Mouse (Mus musculus) embryonic fibroblast, embryonic 13.5 days (primary cell): ENCODE results near the gene Samd4b.

Experiments used
- CTCF ChIP-seq: IDR thresholded peaks from 2 replicates; pipeline ENCODE4 v1.5.1; 2011; ENCODE audit warnings: mild to moderate bottlenecking, control low read depth, low read length, moderate library complexity, borderline replicate concordance; ENCODE audit not compliant: insufficient read depth
- POLR2A ChIP-seq: IDR thresholded peaks from 2 replicates; pipeline ENCODE4 v1.6.1; 2011; ENCODE audit warnings: low read depth, mild to moderate bottlenecking, control low read depth, low read length, moderate library complexity

DNA sequence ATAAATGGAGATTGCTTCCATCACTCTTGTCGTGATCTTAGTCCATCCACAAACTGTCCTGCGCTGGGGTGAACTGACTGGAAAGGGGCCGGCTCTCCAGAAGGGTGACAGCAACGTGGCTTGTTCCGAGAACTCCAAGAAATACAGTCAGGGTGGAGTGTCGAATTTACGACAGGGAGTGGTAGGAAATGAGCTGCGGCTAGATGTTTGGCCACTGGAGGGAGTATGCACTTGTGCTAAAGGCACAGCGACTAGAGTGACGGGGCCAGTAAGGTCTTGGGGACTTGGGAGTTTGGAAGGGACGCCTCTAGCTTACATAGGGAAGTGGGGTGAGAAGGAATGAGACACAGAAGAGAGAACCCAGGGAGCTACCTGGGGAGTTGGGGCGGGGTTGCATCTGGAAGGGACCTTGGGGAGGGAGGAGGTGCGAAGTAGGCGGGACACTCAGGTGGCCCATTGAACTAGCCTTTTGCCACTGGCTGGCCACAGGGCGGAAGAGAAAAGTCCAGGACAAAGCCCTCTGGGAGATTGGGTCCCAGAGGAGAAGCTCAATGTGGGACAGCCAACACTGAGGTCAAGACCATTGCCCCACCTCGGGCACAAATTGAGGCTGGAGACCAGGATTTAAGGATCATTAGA lies 160.9 kb downstream of the Samd4b start, which contains the start of gene Gmfg:
- 0 out of 2 replicates have a peak, but pooled peaks have one; percentile 1 for TF ChIP-seq POLR2A
- TF ChIP-seq CTCF = peak; percentile 70; the same call in 1 of the 2 replicates
